Mouse (Mus musculus): ENCODE measurements around the gene Mapk1ip1.
A peak's percentile ranks its signal among the peaks of the same experiment; 100 is the strongest.

GRCm38 (mm10) chr7:138827812-138828211, 18.3 kb downstream of the Mapk1ip1 start:
- TF ChIP-seq CTCF (IDR thresholded peaks at IDR 0.05; ENCODE audit: low read depth) (peak; percentile 99), EP300 (optimal IDR thresholded peaks at IDR 0.05) (no peak)
